Mouse (Mus musculus) stomach, postnatal 0 days (tissue): Measurements from ENCODE around the gene Fancl.

Experiments
- CTCF ChIP-seq: IDR thresholded peaks from 2 replicates; pipeline ENCODE4 v1.5.1; 2016; ENCODE audit warnings: antibody characterized with exemption, low read depth, mild to moderate bottlenecking, moderate library complexity
- EP300 ChIP-seq: optimal IDR thresholded peaks from 2 replicates; pipeline ENCODE3; 2016; ENCODE audit warnings: antibody characterized with exemption

DNA sequence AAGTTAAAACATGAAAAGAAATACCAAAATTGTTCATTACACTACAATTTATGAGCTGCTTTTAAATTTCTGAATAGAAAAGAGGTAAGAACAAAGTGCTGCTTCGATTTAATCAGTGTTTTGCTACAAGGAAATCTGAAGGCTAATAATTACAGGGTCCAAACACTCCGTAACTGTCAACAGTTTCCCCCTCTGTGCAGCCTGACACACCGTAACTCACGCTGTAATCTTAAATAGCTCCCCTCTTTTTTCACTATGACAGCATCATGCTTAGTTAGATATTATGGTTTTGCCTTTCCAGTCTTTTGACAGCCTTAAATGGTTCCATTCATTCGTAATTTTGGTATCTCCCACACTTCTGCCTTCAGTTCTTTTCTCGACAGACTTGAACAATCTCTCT is 4.4 kb upstream of the Fancl start:
- TF ChIP-seq CTCF (no peak), EP300 (no peak)
